Mouse (Mus musculus): ENCODE data around the gene Galk1. TPM values are rescaled to one million over a fixed set of nuclear protein-coding genes. Genes with fewer than 3 reads are reported as not detected.

Gene Galk1
- polyA plus RNA-seq, 2 experiments: 55.9 to 102 TPM

DNA sequence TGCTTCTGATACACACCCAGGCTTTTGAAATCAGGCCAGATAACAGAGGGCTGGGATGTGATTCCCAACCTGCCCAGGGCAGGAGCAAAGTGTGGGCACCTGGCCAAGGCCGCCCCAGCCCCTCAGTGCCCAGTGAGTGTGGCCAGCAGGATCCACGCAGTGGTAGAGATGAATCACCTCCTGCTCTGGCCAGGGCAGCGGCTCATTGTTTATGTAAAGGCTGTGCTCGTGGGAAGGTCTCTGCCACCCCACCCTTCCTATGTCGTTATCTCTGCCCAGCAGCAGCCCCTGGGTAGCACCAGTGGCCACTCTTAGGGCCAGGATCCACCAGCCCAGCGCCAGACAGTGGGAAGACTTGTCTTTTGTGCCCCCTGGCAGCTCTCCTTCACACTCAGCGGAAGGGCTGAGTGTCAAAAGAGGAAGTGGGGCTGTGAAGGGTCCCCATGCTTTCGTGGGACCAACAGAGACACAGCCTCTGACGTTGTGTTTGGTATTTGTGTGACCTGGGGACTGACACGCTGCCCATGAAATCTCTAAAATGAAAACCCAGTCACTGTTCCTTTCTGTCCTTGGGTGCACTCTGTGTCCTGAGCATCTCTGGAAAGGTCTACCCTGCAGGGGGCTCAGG, 47.4 kb downstream of the Galk1 start:
- peaks cover 22% of the 10 kb centered on the region for H3K36me3 ChIP-seq (replicated peaks; ENCODE audit: control insufficient read depth, insufficient read depth, low read depth)
- H3K4me2 ChIP-seq (ENCODE audit: low read depth): no peak overlapping the region
- TF ChIP-seq CTCF (IDR thresholded peaks at IDR 0.05; ENCODE audit: low read depth): no peak
- no peak for TF ChIP-seq EP300 (IDR thresholded peaks at IDR 0.05; ENCODE audit: low read depth)
- H3K9ac ChIP-seq (replicated peaks): no peak overlapping the region
- H3K9me3 ChIP-seq (ENCODE audit: control insufficient read depth, low read length): no peaks in the 10 kb centered on the region
- H3K27me3 ChIP-seq (ENCODE audit: control insufficient read depth, insufficient read depth, low read length): no peaks in the 10 kb centered on the region
- no peak overlapping the region for H3K4me3 ChIP-seq (ENCODE audit: insufficient read depth in 1 of 2, low read depth in 2 of 2, low read length in 2 of 2)
- 20% methylated on average over 10 of the region's 10 CpGs for WGBS (ENCODE audit: insufficient replicate concordance)
- ATAC-seq (ENCODE audit: insufficient read depth) (peak; percentile 57; the same call in 1 of the 2 replicates), DNase-seq (ENCODE audit: low read depth in 3 of 3, low spot score in 3 of 3) (no peak)
- no peak overlapping the region for H3K27ac ChIP-seq
- H3K4me1 ChIP-seq (replicated peaks; ENCODE audit: control insufficient read depth in 2 of 2, insufficient read depth in 2 of 2, low read length in 1 of 2): peaks cover 6 to 11% of the 10 kb centered on the region in 2 experiments

DNA sequence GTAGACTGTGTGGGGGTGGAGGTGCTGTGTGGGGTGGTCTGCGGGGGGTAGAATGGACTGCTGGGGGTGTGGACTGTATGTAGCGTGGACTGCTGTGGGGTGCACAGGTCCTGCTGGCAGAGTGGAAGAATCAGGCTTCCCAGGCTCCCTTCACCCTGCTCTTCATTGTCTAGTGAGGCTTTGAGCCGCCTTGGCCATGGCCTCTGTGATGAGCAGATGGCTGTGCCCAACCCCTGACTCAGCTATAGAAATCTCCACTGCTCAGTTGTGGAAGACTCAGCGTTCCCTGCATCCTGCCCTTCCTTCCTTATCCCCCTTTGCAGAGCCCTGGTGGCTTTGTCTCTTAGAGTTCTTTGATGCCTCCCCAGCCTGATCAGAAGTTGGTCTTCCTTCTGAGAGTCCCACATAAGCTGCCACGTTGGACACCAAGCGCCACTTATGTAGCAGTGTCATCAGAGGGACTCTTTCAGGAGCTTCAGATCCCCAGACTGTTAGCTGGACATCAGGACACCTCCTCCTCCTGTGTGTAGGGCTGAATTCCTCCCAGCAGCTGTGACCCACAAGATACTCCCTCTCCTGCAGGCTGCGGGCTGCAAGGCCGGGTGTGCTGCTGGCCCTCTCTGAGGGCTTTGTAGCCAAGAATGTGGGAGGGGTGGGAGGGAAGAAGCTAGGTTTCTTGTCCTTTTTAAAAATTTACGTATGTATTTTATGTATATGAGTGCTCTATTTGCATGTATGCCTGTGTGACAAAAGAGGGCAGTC, 49.7 kb downstream of the Galk1 start:
- TF ChIP-seq CTCF (IDR thresholded peaks at IDR 0.05; ENCODE audit: low read depth) (no peak), EP300 (IDR thresholded peaks at IDR 0.05; ENCODE audit: low read depth) (no peak)
- Histone ChIP-seq H3K4me3 (ENCODE audit: insufficient read depth in 1 of 2, low read depth in 2 of 2, low read length in 2 of 2) (no peak overlapping the region), H3K36me3 (replicated peaks; ENCODE audit: control insufficient read depth, insufficient read depth, low read depth) (peaks cover 22% of the 10 kb centered on the region), H3K4me1 (replicated peaks; ENCODE audit: control insufficient read depth in 2 of 2, insufficient read depth in 2 of 2, low read length in 1 of 2) (peaks cover 6 to 9% of the 10 kb centered on the region in 2 experiments), H3K9me3 (ENCODE audit: control insufficient read depth, low read length) (no peaks in the 10 kb centered on the region), H3K27me3 (ENCODE audit: control insufficient read depth, insufficient read depth, low read length) (no peaks in the 10 kb centered on the region), H3K9ac (replicated peaks) (no peak overlapping the region), H3K27ac (no peak overlapping the region), H3K4me2 (ENCODE audit: low read depth) (no peak overlapping the region)
- 85% methylated on average over 9 of the region's 9 CpGs for WGBS (ENCODE audit: insufficient replicate concordance)
- DNase-seq (ENCODE audit: low read depth in 3 of 3, low spot score in 3 of 3) (no peak), ATAC-seq (ENCODE audit: insufficient read depth) (no peak)

DNA sequence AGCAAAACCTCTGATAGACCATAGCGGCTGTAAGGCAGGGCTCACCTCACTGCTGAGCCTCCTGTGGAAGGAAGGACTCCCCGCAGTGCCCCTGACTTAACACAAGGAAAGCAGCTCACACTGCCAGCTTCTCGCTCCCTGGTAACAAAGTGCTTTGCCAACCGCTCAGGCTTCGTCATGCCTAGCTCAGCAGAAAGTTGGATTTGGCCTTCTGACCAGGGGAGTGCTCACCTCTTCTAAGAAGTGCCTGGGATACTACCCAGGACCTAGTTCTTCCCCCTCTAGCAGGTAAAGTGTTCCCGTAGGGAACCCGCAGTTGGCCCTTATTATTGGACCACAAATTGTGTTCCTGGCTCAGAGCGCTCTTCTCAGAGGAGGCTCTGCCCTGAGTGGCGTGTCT, 53.5 kb downstream of the Galk1 start:
- Histone ChIP-seq H3K9me3 (ENCODE audit: control insufficient read depth, low read length) (no peaks in the 10 kb centered on the region), H3K36me3 (replicated peaks; ENCODE audit: control insufficient read depth, insufficient read depth, low read depth) (peaks cover 23% of the 10 kb centered on the region), H3K4me3 (ENCODE audit: insufficient read depth in 1 of 2, low read depth in 2 of 2, low read length in 2 of 2) (no peak overlapping the region), H3K27ac (no peak overlapping the region), H3K4me1 (replicated peaks; ENCODE audit: control insufficient read depth in 2 of 2, insufficient read depth in 2 of 2, low read length in 1 of 2) (no peaks in the 10 kb centered on the region; a peak in 1 of 4 replicates), H3K27me3 (ENCODE audit: control insufficient read depth, insufficient read depth, low read length) (no peaks in the 10 kb centered on the region), H3K9ac (replicated peaks) (no peak overlapping the region), H3K4me2 (ENCODE audit: low read depth) (no peak overlapping the region)
- no peak for ATAC-seq (ENCODE audit: insufficient read depth)
- no peak for TF ChIP-seq EP300 (IDR thresholded peaks at IDR 0.05; ENCODE audit: low read depth)
- TF ChIP-seq CTCF (IDR thresholded peaks at IDR 0.05; ENCODE audit: low read depth): no peak
- 86% methylated on average over 9 of the region's 9 CpGs for WGBS (ENCODE audit: insufficient replicate concordance)
- no peak for DNase-seq (ENCODE audit: low read depth in 3 of 3, low spot score in 3 of 3)

Other genes with a start within 250 kb of the Galk1 start
- 11.0 and 13.8 TPM in 2 replicates for gene Tmem94, start 247.3 kb downstream of the Galk1 start, polyA plus RNA-seq (2012; rRNA removed)
- gene Tmem94, start 247.3 kb downstream of the Galk1 start, polyA plus RNA-seq (2014; fragmentation: Nextera tagmentation; extraction: Ambion mirVana): 3.7 and 6.1 TPM in 2 replicates
- 7.1 and 7.8 TPM in 2 replicates for gene Caskin2, start 199.1 kb downstream of the Galk1 start, polyA plus RNA-seq (2012; rRNA removed)
- gene Caskin2, start 199.1 kb downstream of the Galk1 start, polyA plus RNA-seq (2014; fragmentation: Nextera tagmentation; extraction: Ambion mirVana): 4.9 and 6.1 TPM in 2 replicates
- 12.4 and 12.9 TPM in 2 replicates for gene Tsen54, start 198.0 kb downstream of the Galk1 start, polyA plus RNA-seq (2012; rRNA removed)
- 9.7 and 12.4 TPM in 2 replicates for gene Tsen54, start 198.0 kb downstream of the Galk1 start, polyA plus RNA-seq (2014; fragmentation: Nextera tagmentation; extraction: Ambion mirVana)
- gene Llgl2, start 188.7 kb downstream of the Galk1 start, polyA plus RNA-seq (2012; rRNA removed): 9.4 and 10.5 TPM in 2 replicates
- gene Llgl2, start 188.7 kb downstream of the Galk1 start, polyA plus RNA-seq (2014; fragmentation: Nextera tagmentation; extraction: Ambion mirVana): 7.5 and 9.3 TPM in 2 replicates
- 0.36 and 0.42 TPM in 2 replicates for gene Myo15b, start 154.3 kb downstream of the Galk1 start, polyA plus RNA-seq (2012; rRNA removed)
- 0.09 and 0.29 TPM in 2 replicates for gene Myo15b, start 154.3 kb downstream of the Galk1 start, polyA plus RNA-seq (2014; fragmentation: Nextera tagmentation; extraction: Ambion mirVana)
- 20.6 and 25.1 TPM in 2 replicates for gene Smim5, start 112.8 kb downstream of the Galk1 start, polyA plus RNA-seq (2012; rRNA removed)
- 45.3 and 48.8 TPM in 2 replicates for gene Smim5, start 112.8 kb downstream of the Galk1 start, polyA plus RNA-seq (2014; fragmentation: Nextera tagmentation; extraction: Ambion mirVana)
- gene Smim6, start 100.7 kb downstream of the Galk1 start, polyA plus RNA-seq (2012; rRNA removed): 1.5 and 1.8 TPM in 2 replicates
- gene Smim6, start 100.7 kb downstream of the Galk1 start, polyA plus RNA-seq (2014; fragmentation: Nextera tagmentation; extraction: Ambion mirVana): 2.0 and 2.2 TPM in 2 replicates
- gene Sap30bp, start 79.4 kb downstream of the Galk1 start, polyA plus RNA-seq (2012; rRNA removed): 8.7 and 22.6 TPM in 2 replicates
- 20.0 and 21.2 TPM in 2 replicates for gene Sap30bp, start 79.4 kb downstream of the Galk1 start, polyA plus RNA-seq (2014; fragmentation: Nextera tagmentation; extraction: Ambion mirVana)
- gene Recql5, start 79.2 kb downstream of the Galk1 start, polyA plus RNA-seq (2012; rRNA removed): 6.7 and 7.3 TPM in 2 replicates
- 6.1 and 6.5 TPM in 2 replicates for gene Recql5, start 79.2 kb downstream of the Galk1 start, polyA plus RNA-seq (2014; fragmentation: Nextera tagmentation; extraction: Ambion mirVana)
- gene Itgb4, start 38.0 kb downstream of the Galk1 start, polyA plus RNA-seq (2012; rRNA removed): 0.10 and 0.11 TPM in 2 replicates
- 0.16 and 0.17 TPM in 2 replicates for gene Itgb4, start 38.0 kb downstream of the Galk1 start, polyA plus RNA-seq (2014; fragmentation: Nextera tagmentation; extraction: Ambion mirVana)
- 173 and 248 TPM in 2 replicates for gene H3f3b, start 15.2 kb upstream of the Galk1 start, polyA plus RNA-seq (2012; rRNA removed)
- gene H3f3b, start 15.2 kb upstream of the Galk1 start, polyA plus RNA-seq (2014; fragmentation: Nextera tagmentation; extraction: Ambion mirVana): 651 and 676 TPM in 2 replicates
- 10.4 and 12.1 TPM in 2 replicates for gene Unk, start 17.6 kb upstream of the Galk1 start, polyA plus RNA-seq (2012; rRNA removed)
- 6.4 and 7.9 TPM in 2 replicates for gene Unk, start 17.6 kb upstream of the Galk1 start, polyA plus RNA-seq (2014; fragmentation: Nextera tagmentation; extraction: Ambion mirVana)
- gene Unc13d, start 65.2 kb upstream of the Galk1 start, polyA plus RNA-seq (2012; rRNA removed): 18.7 and 19.6 TPM in 2 replicates
- 14.9 and 16.8 TPM in 2 replicates for gene Unc13d, start 65.2 kb upstream of the Galk1 start, polyA plus RNA-seq (2014; fragmentation: Nextera tagmentation; extraction: Ambion mirVana)
- 46.2 and 57.4 TPM in 2 replicates for gene Wbp2, start 74.3 kb upstream of the Galk1 start, polyA plus RNA-seq (2012; rRNA removed)
- gene Wbp2, start 74.3 kb upstream of the Galk1 start, polyA plus RNA-seq (2014; fragmentation: Nextera tagmentation; extraction: Ambion mirVana): 74.5 and 87.6 TPM in 2 replicates
- gene Trim47, start 114.5 kb upstream of the Galk1 start, polyA plus RNA-seq (2012; rRNA removed): 1.8 and 2.0 TPM in 2 replicates
- 2.2 and 3.2 TPM in 2 replicates for gene Trim47, start 114.5 kb upstream of the Galk1 start, polyA plus RNA-seq (2014; fragmentation: Nextera tagmentation; extraction: Ambion mirVana)
- 1.4 and 1.5 TPM in 2 replicates for gene Trim65, start 118.4 kb upstream of the Galk1 start, polyA plus RNA-seq (2012; rRNA removed)
- gene Trim65, start 118.4 kb upstream of the Galk1 start, polyA plus RNA-seq (2014; fragmentation: Nextera tagmentation; extraction: Ambion mirVana): 0.83 and 0.97 TPM in 2 replicates
- gene Mrpl38, start 126.1 kb upstream of the Galk1 start, polyA plus RNA-seq (2012; rRNA removed): 17.5 and 24.8 TPM in 2 replicates
- 39.5 and 49.2 TPM in 2 replicates for gene Mrpl38, start 126.1 kb upstream of the Galk1 start, polyA plus RNA-seq (2014; fragmentation: Nextera tagmentation; extraction: Ambion mirVana)
- gene Fbf1, start 155.4 kb upstream of the Galk1 start, polyA plus RNA-seq (2012; rRNA removed): 5.8 and 8.7 TPM in 2 replicates
- gene Fbf1, start 155.4 kb upstream of the Galk1 start, polyA plus RNA-seq (2014; fragmentation: Nextera tagmentation; extraction: Ambion mirVana): 3.1 and 3.5 TPM in 2 replicates
- gene Ten1, start 186.1 kb upstream of the Galk1 start, polyA plus RNA-seq (2012; rRNA removed): 17.7 and 19.6 TPM in 2 replicates
- gene Ten1, start 186.1 kb upstream of the Galk1 start, polyA plus RNA-seq (2014; fragmentation: Nextera tagmentation; extraction: Ambion mirVana): 27.3 and 29.3 TPM in 2 replicates
- 12.3 and 14.8 TPM in 2 replicates for gene Acox1, start 186.3 kb upstream of the Galk1 start, polyA plus RNA-seq (2012; rRNA removed)
- gene Acox1, start 186.3 kb upstream of the Galk1 start, polyA plus RNA-seq (2014; fragmentation: Nextera tagmentation; extraction: Ambion mirVana): 16.6 and 18.6 TPM in 2 replicates
- 0.03 and 0.09 TPM in 2 replicates for gene Evpl, start 225.4 kb upstream of the Galk1 start, polyA plus RNA-seq (2012; rRNA removed)
- 0.04 and 0.13 TPM in 2 replicates for gene Evpl, start 225.4 kb upstream of the Galk1 start, polyA plus RNA-seq (2014; fragmentation: Nextera tagmentation; extraction: Ambion mirVana)

Data from liver, embryonic 14.5 days (tissue).